Mouse (Mus musculus): Measurements from ENCODE around the gene Gtf2i.
"Not testable (repeated sequence)": the region's sequence is repeated elsewhere in the genome, so short reads cannot be mapped to it uniquely, and the experiment has no call there.

Gtf2i gene

DNA sequence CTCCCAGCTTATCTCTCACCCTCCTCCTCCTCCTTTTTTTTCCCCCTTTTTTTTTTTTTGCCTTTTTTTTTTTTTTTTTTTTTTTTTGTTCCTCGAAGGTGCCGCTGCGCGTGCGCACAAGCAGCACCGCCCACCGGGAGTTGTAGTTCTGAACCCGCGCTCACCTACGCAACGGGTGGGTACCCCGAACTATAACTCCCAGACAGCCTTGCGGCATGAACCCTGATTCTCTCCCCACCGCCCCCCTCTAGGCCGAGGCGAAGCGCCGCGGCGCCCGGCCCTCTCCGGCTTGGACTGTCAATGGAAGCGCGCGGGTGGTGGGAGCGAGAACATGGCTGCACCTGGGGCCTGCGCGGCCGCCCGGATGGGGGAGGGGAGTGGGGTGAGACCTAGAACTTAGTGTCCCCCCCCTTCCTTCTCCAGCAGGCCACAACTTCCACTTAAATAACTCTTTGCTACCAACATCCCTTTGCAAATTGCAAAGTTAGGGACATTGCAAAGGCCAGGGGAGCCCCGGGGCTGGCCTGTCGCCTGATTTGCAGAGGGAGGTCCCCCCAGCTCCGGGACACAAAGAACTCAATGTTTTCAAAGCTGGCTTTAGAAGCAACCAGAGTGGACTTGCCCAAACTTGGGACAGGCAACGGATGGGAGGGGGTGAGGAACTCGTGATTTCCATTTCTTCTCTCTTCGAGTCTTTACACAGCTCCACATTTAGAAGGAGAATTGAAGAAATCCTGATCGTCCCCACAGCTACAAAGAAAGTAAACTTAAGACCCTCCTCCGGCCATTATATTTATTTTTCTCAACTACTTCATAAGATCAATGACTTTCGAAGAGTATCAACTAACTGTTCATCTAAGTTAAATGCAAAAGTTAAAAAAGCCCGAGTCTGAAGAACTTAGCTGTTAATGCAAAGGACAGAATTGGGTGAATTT, at the start of gene Gtf2i:
Gtf2i (minus strand) TSS at position 73 of the 935 bp plus-strand sequence.
- peak; percentile 98 for DNase-seq

DNA sequence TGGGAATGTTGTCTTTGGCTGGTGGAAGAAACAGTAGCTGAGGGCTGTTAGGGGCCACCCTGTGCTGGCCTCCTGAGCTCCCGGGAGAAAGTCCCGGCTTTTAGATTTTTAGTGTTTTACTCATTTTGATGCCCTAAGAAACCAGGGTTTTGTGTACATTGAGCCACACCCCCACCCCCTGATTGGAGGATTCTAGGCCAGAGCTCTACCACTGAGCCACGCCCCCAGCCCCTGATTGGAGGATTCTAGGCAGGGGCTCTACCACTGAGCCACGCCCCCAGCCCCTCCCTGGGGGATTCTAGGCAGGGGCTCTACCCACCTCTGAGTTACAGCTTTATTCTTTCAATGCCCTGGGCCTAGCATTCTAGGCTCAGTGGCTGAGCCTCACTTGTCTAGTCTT, 44.5 kb upstream of the Gtf2i start:
- DNase-seq: no peak

DNA sequence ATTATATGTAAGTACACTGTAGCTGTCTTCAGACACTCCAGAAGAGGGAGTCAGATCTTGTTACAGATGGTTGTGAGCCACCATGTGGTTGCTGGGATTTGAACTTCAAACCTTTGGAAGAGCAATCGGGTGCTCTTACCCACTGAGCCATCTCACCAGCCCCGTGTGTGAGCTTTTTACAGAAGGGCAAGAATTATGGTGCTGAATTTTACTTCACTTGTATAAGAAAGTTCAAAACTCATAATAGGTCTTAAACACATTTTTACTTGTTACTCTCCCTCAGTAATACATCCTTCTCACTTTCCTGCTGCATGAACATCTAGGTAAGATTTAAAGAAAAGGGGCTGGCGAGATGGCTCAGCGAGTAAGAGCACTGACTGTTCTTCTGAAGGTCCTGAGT, 40.8 kb upstream of the Gtf2i start:
- DNase-seq: not testable (repeated sequence)

DNA sequence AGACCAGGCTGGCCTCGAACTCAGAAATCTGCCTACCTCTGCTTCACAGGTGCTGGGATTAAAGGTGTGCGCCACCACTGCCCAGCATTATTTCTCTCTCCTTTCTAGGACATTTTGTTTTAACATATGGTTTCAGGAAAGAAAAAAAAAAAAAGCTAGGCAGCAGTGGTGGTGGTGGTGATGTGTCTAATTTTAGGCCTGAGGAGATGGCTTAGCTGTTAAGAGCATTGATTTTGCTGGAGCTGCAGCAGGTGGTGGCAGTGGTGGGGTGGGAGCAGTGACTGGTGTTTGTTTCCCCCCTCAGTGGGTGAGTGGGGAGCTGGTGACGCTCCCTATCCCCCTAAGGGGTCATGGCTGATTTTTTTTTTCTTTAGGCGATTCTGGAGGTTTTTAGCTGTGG, 38.6 kb upstream of the Gtf2i start:
- DNase-seq: no peak

DNA sequence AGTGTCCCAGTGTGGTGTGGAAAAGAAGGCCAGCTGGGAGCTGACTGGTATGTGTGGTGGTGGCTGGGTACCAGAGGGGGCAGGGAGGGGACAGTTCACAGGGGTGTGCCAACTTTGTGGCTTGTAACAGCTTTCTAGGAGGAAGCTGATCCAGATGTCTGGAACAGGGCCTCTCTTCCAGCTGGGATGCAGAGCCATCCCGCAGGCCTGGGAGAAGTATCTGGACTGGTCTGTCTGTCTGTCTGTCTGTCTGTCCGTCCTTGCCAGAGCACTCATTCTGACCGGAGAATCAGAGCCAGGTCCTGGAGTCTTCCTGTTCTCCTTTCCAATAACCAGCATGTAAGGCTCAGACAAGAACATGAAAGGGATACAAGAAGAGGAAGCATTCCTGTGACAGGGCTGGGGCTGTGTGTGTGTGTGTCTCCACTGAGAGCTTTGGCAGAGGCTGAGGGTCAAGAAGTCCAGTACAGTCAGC, 38.0 kb upstream of the Gtf2i start:
- no peak for DNase-seq

DNA sequence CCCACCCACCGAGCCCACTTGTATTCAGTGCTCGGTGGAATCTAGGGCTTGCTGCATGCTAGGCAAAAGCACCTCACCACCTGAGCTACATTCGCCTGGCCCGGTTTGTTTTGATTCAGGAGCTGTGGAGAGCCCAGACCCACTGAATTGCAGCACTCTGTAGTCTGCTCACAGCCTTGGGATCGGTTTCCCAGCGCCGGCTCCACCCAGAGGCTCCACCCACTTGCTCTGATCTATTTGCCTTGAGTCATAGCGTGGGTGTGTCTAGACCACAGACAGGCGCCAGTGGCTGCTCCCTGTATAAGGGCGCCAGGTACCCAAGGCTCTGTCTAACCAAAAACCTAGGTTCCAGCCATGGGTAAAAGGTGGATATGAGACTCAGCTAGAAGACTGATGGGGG, 36.1 kb upstream of the Gtf2i start:
- no peak for DNase-seq

DNA sequence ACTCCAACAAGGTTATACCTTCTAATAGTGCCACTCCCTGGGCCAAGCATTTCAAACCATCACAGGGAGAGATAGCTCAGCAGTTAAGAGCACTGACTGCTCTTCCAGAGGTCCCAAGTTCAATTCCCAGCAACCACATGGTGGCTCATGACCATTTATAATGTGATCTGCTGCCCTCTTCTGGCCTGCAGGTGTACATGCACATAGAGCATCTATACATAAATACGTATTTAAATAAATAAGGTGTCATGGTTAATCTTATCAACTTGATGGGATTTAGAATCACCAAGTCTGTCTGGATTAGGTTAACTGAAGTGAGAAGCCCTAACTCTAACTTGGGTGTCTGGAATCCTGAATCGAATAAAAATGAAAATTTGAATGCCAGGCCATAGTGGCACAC, 32.5 kb upstream of the Gtf2i start:
- no peak for DNase-seq

DNA sequence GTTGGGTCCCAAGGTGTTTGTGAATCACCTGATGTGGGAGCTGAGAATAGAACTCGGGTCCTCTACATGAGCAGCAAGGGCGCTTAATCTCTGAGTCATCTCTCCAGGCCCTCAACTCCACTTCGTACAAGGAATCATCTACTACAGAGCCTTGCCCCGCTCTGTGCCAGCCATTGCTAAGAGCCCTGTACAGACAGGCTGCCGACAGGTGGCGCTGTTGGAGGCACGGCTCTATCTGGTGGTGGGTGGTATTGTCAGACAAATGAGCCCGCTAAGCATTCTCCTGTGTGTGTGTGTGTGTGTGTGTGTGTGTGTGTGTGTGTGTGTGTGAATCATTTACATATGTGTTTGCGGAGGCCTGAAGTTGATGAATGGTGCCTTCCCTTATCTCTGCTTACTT, 30.9 kb upstream of the Gtf2i start:
- no peak for DNase-seq

DNA sequence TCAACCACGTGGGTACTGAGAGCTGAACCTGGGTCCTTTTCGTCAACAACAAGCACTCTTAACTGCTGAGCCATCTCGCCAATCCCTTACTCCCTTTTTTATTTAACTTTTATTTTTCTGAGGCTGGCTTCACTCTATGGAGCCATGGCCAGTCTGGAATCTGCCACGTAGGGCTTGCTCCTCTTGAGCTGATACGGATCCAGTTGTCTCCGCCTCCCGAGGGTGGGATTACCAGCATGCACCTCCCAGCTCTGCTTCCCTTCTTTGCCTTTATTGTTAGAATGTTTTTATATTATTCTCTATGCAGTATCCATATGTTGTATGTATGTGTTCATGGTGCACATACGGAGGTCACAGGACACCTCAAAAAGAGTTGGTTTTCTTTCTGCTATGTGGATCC, 29.5 kb upstream of the Gtf2i start:
- no peak for DNase-seq

DNA sequence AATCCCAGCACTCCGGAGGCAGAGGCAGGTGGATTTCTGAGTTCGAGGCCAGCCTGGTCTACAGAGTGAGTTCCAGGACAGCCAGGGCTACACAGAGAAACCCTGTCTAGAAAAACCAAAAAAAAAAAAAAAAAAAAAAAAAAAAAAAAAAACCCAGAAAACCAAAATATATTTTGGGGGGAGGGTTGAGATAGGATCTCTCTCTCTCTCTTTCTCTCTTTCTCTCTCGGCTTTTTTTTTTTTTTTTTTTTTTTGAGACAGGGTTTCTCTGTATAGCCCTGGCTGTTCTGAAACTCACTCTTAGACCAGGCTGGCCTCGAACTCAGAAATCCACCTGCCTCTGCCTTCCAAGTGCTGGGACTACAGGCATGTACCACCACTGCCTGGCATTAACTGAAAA, 29.0 kb upstream of the Gtf2i start:
- DNase-seq: not testable (repeated sequence)

DNA sequence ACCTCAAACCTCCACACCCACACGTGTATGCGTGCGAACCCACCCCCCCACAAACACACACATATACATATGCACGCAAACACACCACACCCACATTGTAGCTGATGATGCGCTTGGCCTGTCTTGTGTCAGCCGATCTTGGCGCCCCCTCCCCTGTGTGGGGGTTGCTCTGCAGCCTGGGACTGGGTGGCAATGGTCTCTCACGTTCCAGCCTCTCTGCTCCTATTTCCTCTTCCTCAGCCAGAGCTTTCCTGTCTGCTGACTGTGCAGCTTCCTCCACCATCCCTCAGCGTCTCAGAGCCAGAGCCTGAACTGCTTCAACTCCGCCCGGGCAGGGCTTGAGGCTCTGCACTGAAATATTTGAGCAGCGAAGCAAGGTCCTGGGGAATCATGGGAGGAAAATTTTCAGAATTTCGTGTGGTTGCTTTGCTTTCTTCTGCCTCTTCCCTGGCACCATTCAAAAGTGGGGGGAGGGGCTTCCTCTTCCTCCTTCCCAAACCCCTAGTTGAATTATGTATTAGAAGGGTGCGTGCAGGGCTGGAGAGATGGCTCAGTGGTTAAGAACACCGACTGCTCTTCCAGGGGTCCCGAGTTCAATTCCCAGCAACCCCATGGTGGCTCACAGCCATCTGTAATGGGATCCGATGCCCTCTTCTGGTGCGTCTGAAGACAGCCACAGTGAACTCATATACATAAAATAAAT, 28.1 kb upstream of the Gtf2i start:
- DNase-seq: no peak

DNA sequence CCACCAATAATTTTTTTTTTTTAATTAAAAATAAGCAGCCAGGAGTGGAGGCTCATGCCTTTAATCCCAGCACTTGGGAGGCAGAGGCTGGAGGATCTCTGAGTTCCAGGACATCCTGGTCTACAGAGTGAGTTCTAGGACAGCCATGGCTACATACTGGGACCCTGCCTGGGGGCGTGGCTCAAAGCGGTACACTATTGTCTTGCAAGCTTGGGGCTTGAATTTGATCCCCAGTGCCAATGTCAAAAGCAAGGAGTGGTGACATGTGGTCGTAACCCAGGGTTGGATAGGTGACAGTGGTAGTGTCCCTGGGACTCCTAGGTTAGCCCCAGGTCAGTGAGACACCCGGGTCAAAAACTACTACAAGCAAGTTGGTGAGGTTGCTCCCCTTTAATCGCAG, 27.2 kb upstream of the Gtf2i start:
- no peak for DNase-seq

DNA sequence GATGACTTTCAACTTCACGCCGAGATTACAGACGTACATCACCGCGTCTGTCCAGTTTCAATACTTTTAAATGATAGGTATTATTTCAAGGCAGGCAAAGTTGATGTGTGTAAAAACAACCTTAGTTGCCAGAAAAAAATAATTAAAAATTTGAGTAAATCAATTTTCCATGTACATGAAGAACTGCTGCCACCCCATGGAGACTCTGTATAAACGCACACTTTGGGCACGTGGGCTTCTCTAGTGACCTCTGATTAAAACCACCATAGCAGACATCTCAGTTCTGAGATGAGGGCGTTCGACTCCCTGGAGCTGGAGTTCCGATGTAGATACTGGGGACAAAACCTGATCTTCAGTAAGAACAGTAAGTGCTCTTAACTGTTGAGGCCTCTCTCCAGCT, 26.8 kb upstream of the Gtf2i start:
- DNase-seq: no peak

DNA sequence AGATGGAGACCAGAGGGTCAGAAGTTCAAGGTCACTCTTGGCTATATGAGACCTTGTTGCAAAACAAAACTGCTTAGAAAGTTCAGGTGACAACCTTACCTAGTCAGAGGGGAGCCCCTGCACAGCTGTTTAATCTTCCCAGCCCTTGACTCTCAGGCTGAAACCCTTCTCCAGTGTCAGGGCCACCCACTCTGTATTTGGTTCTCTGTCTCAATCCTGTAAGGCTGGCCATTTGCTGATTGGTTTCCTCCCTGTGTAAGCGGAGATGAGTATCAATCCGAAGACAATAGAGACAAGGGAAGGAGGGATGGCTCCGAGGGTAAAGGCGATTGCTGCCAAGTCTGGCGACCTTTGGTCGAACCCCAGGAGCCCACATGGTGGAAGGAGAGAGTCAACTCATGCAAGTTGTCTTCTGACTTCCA, 25.6 kb upstream of the Gtf2i start:
- DNase-seq: no peak

DNA sequence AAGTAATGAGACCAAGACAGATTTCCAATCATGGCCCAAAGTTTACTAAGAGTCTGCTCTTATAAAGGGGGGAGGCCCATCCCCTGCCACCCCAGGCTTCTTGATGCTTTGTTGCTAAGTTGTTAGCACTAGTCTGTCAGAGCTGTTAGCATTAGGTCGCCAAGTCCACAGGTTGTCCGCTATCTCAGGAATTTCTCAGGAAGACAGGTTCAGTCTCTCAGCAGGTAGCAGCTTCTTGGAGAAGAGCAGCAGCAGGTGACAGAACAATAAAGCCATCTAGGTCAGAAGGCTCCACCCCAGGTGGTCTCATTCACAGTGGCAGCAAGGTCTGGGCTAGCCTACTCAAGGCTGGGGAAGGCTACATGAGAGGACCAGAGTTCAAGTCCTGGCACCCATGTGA, 22.5 kb upstream of the Gtf2i start:
- DNase-seq: not testable (repeated sequence)

DNA sequence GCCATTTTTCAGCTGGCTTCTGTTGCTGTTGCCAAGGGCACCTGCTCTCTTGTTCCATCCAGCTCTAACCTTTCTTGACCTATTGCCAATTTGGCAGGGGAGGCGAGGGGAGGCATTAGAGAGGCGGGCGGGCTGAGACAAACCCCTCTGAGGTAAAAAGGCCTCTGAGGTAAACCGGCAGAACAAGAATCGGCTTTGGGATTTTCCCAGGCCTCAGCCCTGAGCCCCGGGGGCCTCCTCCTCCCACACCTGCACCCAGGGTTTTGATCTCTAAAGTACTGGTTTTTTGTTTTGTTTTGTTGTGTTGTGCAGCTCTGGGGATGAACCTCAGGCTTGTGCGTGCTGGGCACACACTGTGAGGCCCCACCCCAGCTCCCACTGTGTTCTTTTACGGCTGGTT, 18.2 kb upstream of the Gtf2i start:
- no peak for DNase-seq

DNA sequence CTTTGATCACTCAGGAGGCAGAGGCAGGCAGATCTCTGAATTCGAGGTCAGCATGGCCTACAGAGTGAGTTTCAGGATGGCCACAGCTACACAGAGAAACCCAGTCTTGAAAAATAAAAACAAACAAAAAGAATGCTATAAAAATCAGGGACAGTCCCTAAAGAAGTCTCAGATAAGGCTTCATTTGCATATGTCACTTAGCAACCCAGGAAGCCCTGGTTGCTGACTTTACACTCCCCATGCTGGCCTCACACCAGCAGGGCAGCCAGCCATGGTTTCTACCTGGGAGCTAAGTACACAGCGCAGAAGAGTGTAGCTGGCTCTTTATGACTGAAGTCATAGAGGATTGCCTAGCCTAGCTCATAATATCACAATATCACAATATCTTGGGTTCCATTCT, 15.5 kb upstream of the Gtf2i start:
- DNase-seq: no peak

DNA sequence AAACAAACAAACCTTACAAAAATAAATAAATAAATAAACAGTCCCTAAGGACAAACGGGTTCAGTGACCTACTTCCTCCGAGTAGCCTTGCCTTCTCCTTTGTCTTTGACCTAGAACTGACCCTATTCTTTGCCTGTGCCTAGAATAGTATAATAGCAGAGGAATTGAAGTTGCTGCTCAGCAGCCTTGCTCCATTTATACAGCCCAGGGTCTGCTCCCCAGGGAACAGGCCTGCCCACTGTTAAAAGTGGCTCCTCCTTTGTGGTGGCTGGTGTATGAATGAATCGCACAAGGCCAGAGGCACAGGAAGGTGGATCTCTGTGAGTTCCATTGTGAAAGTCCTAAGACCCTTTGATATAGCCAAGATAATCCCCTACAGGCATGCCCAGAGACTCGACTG, 14.8 kb upstream of the Gtf2i start:
- DNase-seq: no peak

DNA sequence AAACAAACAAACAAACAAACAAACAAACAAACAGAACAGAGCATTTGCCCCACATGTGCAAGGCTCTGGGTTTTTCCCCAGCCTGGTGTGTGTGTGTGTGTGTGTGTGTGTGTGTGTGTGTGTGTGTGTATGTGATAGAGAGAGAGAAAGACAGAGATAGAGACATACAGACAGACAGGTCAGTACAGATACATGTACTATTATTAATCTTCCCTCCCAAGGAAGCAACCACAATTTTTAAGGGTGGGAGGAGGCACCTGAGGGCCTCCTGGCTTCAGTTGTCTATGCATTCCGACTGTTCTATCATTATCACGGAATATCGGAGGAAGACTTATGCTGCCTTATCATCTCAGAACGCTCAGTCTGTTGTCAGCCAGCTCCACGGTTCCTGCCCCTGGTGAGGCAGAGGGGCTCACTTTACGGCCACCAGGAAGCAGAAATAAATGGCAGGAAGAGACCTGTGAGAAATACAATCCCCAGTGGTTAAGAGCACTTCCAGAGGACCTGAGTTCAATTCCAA, 14.0 kb upstream of the Gtf2i start:
- DNase-seq: no peak

DNA sequence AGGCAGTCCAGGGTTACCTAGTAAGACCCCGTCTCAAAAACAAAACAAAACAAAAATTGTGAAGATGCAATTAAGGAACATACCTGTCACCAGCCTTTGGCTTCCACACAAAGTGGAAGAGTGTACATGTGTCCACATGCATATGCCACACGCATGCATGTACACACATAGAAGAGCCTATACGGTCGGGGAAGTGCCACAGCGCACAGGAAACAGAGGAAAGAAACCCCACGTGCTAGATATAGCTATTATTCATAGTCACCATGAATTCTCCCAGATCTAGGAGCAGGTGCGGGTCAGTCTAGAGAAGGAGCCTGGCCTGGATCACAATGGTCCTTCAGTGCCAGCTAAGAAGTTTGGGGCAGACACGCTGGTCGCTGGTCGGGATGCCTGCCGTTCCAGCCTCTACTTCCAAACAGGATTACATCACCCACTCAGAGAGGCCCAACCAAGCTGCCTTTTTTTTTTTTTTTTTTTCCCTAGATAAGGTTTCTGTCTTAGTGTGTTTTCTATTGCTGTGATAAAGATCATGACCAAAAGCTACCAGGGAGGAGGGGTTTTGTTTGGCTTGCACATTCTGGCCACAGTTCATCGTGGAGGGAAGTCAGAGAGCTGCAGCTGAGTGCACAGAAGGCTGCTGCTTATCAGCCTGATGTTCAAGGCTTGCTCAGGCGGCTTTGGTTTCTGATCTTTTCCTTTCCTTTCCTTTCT, 11.5 kb upstream of the Gtf2i start:
- DNase-seq: no peak

DNA sequence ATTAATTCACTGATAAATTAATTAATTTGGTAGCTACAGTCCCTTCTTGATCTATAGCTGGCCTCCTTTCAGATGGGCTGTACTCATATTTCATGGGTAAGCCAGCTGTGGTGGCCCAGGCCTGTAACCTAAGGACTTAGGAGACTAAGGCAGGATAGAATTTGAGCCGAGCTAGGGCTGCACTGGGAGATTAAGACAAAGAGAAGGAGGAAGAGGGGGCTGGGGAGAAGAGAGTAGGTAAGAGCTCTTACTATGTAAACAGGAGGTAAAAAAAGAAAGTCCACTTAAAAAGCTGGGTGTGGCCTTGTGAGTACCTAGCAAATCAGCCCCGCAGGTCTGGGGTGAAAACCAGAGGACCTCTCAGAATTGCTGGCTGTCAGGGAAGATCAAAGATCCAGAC, 9.3 kb upstream of the Gtf2i start:
- DNase-seq: no peak

DNA sequence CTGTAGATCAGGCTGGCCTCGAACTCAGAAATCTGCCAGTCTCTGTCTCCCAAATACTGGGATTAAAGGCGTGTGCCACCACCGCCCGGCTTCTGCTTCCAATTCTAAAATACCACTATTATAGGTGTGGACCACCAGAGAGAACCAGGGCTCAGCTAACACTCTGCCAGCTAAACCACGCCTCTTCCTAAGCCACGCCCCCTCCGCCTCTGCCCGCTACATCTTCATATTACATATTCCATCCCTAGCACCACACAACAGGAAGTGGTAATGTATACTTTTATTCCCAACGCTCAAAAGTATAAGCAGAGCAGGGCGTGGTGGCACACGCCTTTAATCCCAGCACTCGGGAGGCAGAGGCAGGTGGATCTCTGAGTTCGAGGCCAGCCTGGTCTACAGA, 8.8 kb upstream of the Gtf2i start:
- no peak for DNase-seq

DNA sequence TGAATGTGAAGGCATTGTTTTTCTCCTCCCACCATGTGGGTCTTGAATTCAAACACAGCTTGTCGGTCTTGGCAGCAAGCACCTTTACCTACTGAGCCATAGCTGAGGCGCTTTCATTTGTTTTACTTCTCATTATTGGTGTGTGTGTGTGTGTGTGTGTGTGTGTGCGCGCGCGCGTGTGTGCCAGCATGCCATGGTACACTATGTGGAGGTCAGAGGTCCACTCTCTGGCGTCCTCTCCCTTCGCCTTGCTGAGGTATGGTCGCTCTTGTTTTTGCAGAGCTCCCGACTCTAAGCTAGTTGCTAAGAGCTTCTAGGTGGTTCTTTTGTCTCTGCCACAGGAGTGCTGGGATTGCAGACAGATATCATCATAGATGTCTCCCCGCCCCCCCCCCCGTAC, 7.8 kb upstream of the Gtf2i start:
- DNase-seq: no peak

Data from cerebellum, adult 11-12 months (tissue).